Mouse (Mus musculus) hindbrain, postnatal 0 days (tissue): ENCODE results near the gene Bdh1. TPM values are rescaled to one million over a fixed set of nuclear protein-coding genes. Genes with fewer than 3 reads are reported as not detected.

Experiments
- ATAC-seq: fragments of 200-750 bp; cut with Nextera tagmentation; 2 replicates; pipeline ENCODE4 v1.8.0; 2017; ENCODE audit warnings: mild to moderate bottlenecking, moderate TSS enrichment, moderate library complexity
- DNase-seq: peaks from one replicate; pipeline ENCODE4 v3.0.0-alpha.2; 2015; ENCODE audit warnings: low spot score
- H3K27ac ChIP-seq: fragments of 300-500 bp; sonication (generic); 2 replicates; pipeline ENCODE4 v1.5.1; 2014; ENCODE audit warnings: mild to moderate bottlenecking
- H3K27me3 ChIP-seq: fragments of 300-500 bp; sonication (generic); 2 replicates; pipeline ENCODE4 v1.6.1; 2014; ENCODE audit warnings: low read length, mixed read lengths; ENCODE audit not compliant: insufficient read depth
- H3K36me3 ChIP-seq: fragments of 300-500 bp; sonication (generic); 2 replicates; pipeline ENCODE4 v1.6.1; 2014; ENCODE audit warnings: low read length, mixed read lengths; ENCODE audit not compliant: insufficient read depth
- H3K4me1 ChIP-seq: fragments of 300-500 bp; sonication (generic); 2 replicates; pipeline ENCODE4 v1.6.1; 2014; ENCODE audit warnings: antibody characterized with exemption, low read length, mixed read lengths; ENCODE audit not compliant: insufficient read depth
- H3K4me2 ChIP-seq: fragments of 300-500 bp; sonication (generic); 2 replicates; pipeline ENCODE4 v1.6.1; 2014; ENCODE audit warnings: low read depth, mild to moderate bottlenecking, low read length, moderate library complexity, mixed read lengths
- H3K4me3 ChIP-seq: fragments of 300-500 bp; sonication (generic); 2 replicates; pipeline ENCODE4 v1.5.1; 2014; ENCODE audit warnings: low read length
- H3K9ac ChIP-seq: fragments of 300-500 bp; sonication (generic); replicated peaks from 2 replicates; pipeline ENCODE4 v1.6.1; 2014; ENCODE audit warnings: mild to moderate bottlenecking, low read length, moderate library complexity, mixed read lengths
- H3K9me3 ChIP-seq: fragments of 300-500 bp; sonication (generic); 2 replicates; pipeline ENCODE4 v1.6.1; 2016; ENCODE audit warnings: low read length, mixed read lengths
- CTCF ChIP-seq: IDR thresholded peaks from 2 replicates; pipeline ENCODE4 v1.5.1; 2016; ENCODE audit warnings: antibody characterized with exemption, control low read depth, low read depth
- WGBS: fragments of 180-500 bp; shearing (Covaris S2); extraction: QIAGEN DNeasy Blood & Tissue Kit; methylation state at CpG from one replicate; pipeline ENCODE4 v1.1.7; 2014; 5-methylcytosine and 5-hydroxymethylcytosine counted together
- polyA plus RNA-seq: library from polyadenylated mRNA; unstranded; fragments of >200 nt; fragmentation: Nextera tagmentation; extraction: Ambion mirVana; gene quantifications from 2 replicates; pipeline ENCODE4 v1.2.1, GENCODE M21; 2015
- total RNA-seq: library from RNA; depleted of rRNA; stranded (reverse); fragments of >200 nt; gene quantifications from 2 replicates; pipeline ENCODE4 v1.2.3, GENCODE M21; 2014

Gene Bdh1
- total and polyA plus RNA-seq, 2 experiments from 2014 or later: 102 to 137 TPM

GRCm38 (mm10) chr16:31490967-31491366, 68.9 kb downstream of the Bdh1 start:
- Histone ChIP-seq H3K4me1 (peaks cover 16% of the 10 kb centered on the region), H3K4me3 (no peak overlapping the region), H3K27ac (no peak overlapping the region), H3K9ac (no peak overlapping the region), H3K4me2 (no peak overlapping the region), H3K9me3 (no peaks in the 10 kb centered on the region), H3K36me3 (no peaks in the 10 kb centered on the region), H3K27me3 (no peaks in the 10 kb centered on the region)
- 66% methylated on average over 7 of the region's 7 CpGs for WGBS
- DNase-seq (peak; percentile 37), ATAC-seq (0 out of 2 replicates have a peak, but pooled peaks have one; percentile 44)
- TF ChIP-seq CTCF: no peak

GRCm38 (mm10) chr16:31492921-31493549, 71.0 kb downstream of the Bdh1 start:
- Histone ChIP-seq H3K4me2 (no peak overlapping the region), H3K27ac (no peak overlapping the region), H3K9ac (no peak overlapping the region), H3K4me1 (peaks cover 16% of the 10 kb centered on the region), H3K36me3 (no peaks in the 10 kb centered on the region), H3K27me3 (no peaks in the 10 kb centered on the region), H3K9me3 (no peaks in the 10 kb centered on the region), H3K4me3 (no peak overlapping the region)
- no peak for TF ChIP-seq CTCF
- DNase-seq (peak; percentile 47), ATAC-seq (0 out of 2 replicates have a peak, but pooled peaks have one; percentile 8)
- WGBS: 23% methylated on average over 12 of the region's 12 CpGs

GRCm38 (mm10) chr16:31493550-31493965, 71.5 kb downstream of the Bdh1 start:
- no peak overlapping the region for H3K9ac ChIP-seq
- no peak overlapping the region for H3K4me2 ChIP-seq
- 33% methylated on average over 6 of the region's 6 CpGs for WGBS

GRCm38 (mm10) chr16:31493991-31494390, 71.9 kb downstream of the Bdh1 start:
- ATAC-seq (peak; percentile 34; the same call in 1 of the 2 replicates), DNase-seq (peak; percentile 28)
- TF ChIP-seq CTCF: no peak
- Histone ChIP-seq H3K4me3 (no peak overlapping the region), H3K9me3 (no peaks in the 10 kb centered on the region), H3K9ac (no peak overlapping the region), H3K36me3 (no peaks in the 10 kb centered on the region), H3K27ac (no peak overlapping the region), H3K4me1 (peaks cover 11% of the 10 kb centered on the region), H3K4me2 (no peak overlapping the region), H3K27me3 (no peaks in the 10 kb centered on the region)
- 28% methylated on average over 6 of the region's 6 CpGs for WGBS

More at GRCm38 (mm10) chr16:31493550-31493965, 71.5 kb downstream of the Bdh1 start:
- Histone ChIP-seq H3K9me3 (no peaks in the 10 kb centered on the region), H3K4me3 (no peak overlapping the region), H3K4me1 (peaks cover 15% of the 10 kb centered on the region), H3K27ac (no peak overlapping the region), H3K36me3 (no peaks in the 10 kb centered on the region), H3K27me3 (no peaks in the 10 kb centered on the region)
- DNase-seq (no peak), ATAC-seq (no peak)
- no peak for TF ChIP-seq CTCF

GRCm38 (mm10) chr16:31495356-31495755, 73.3 kb downstream of the Bdh1 start:
- 46% methylated on average over 7 of the region's 7 CpGs for WGBS
- Histone ChIP-seq H3K27me3 (no peaks in the 10 kb centered on the region), H3K9me3 (no peaks in the 10 kb centered on the region), H3K4me2 (no peak overlapping the region), H3K27ac (no peak overlapping the region), H3K36me3 (no peaks in the 10 kb centered on the region), H3K9ac (no peak overlapping the region), H3K4me1 (peaks cover 9% of the 10 kb centered on the region; the same call in 1 of the 2 replicates), H3K4me3 (no peak overlapping the region)
- no peak for DNase-seq
- no peak for TF ChIP-seq CTCF
- no peak for ATAC-seq

- Histone ChIP-seq H3K27me3 (no peaks in the 10 kb centered on the region), H3K9ac (no peak overlapping the region), H3K4me1 (peaks cover 9% of the 10 kb centered on the region; the same call in 1 of the 2 replicates), H3K36me3 (no peaks in the 10 kb centered on the region), H3K4me3 (no peak overlapping the region), H3K4me2 (no peak overlapping the region), H3K27ac (no peak overlapping the region), H3K9me3 (no peaks in the 10 kb centered on the region)
- no peak for ATAC-seq
- TF ChIP-seq CTCF: no peak
- whole genome bisulfite sequencing: 65% methylated on average over 9 of the region's 9 CpGs
- no peak for DNase-seq
Observed at GRCm38 (mm10) chr16:31495769-31496168, 73.7 kb downstream of the Bdh1 start.

DNA sequence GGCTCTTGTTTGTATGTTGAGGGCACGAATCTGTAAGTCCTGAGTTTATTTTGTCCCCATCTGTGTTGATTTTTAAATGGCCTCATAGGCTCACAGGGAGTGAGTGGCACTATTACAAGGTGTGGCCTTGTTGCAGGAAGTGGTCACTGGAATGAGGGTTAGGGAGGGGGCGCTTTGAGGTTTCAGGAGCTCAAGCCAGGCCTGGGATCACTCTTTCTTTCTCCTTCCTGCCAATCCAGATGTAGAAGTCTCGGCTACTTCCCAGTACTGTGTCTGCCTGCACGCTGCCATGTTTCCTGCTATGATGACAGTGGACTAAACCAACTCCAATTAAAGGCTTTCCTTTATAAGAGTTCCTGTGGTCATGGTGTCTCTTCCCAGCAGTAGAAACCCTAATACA, 76.3 kb downstream of the Bdh1 start:
- H3K9me3 ChIP-seq: no peaks in the 10 kb centered on the region
- no peak for TF ChIP-seq CTCF
- H3K27ac ChIP-seq: no peak overlapping the region
- H3K4me1 ChIP-seq: peaks cover 16% of the 10 kb centered on the region; the same call in 1 of the 2 replicates
- DNase-seq (no peak), ATAC-seq (no peak)
- no peak overlapping the region for H3K4me2 ChIP-seq
- no peak overlapping the region for H3K9ac ChIP-seq
- H3K36me3 ChIP-seq: no peaks in the 10 kb centered on the region
- H3K27me3 ChIP-seq: no peaks in the 10 kb centered on the region
- H3K4me3 ChIP-seq: no peak overlapping the region
- WGBS: 96% methylated on average over 4 of the region's 4 CpGs
